Mouse (Mus musculus) testis, adult 2 months (tissue): Measurements from ENCODE around the gene Sh2b1. TPM values are rescaled to one million over a fixed set of nuclear protein-coding genes. Genes with fewer than 3 reads are reported as not detected.
"Not testable (repeated sequence)": the region's sequence is repeated elsewhere in the genome, so short reads cannot be mapped to it uniquely, and the experiment has no call there.

Experiments used
- H3K27ac ChIP-seq: fragments of 200-500 bp; 2 replicates; pipeline ENCODE4 v1.5.1; 2012; ENCODE audit warnings: low read depth, low read length; ENCODE audit not compliant: control insufficient read depth, insufficient read depth
- H3K27me3 ChIP-seq: fragments of 200-500 bp; 2 replicates; pipeline ENCODE4 v1.6.1; 2012; ENCODE audit warnings: mild to moderate bottlenecking, low read length, moderate library complexity; ENCODE audit not compliant: control insufficient read depth, insufficient read depth
- H3K36me3 ChIP-seq: fragments of 200-500 bp; 2 replicates; pipeline ENCODE4 v1.6.1; 2012; ENCODE audit warnings: mild to moderate bottlenecking, low read length; ENCODE audit not compliant: control insufficient read depth, insufficient read depth
- H3K4me1 ChIP-seq: fragments of 200-500 bp; 2 replicates; pipeline ENCODE4 v1.6.1; 2012; ENCODE audit warnings: low read length; ENCODE audit not compliant: control insufficient read depth, insufficient read depth
- H3K4me3 ChIP-seq: fragments of 200-500 bp; 2 replicates; pipeline ENCODE4 v1.5.1; 2012; ENCODE audit warnings: low read depth, mild to moderate bottlenecking, low read length, moderate library complexity, mixed read lengths; ENCODE audit not compliant: control insufficient read depth
- CTCF ChIP-seq: fragments of 200-500 bp; IDR thresholded peaks from 2 replicates; pipeline ENCODE4 v1.5.1; 2012; ENCODE audit warnings: low read depth, mild to moderate bottlenecking, inconsistent platforms, low read length, moderate library complexity; ENCODE audit not compliant: control insufficient read depth, insufficient read depth, insufficient replicate concordance
- POLR2A ChIP-seq: fragments of 200-500 bp; IDR thresholded peaks from 2 replicates; pipeline ENCODE4 v1.6.1; 2012; ENCODE audit warnings: low read depth, mild to moderate bottlenecking, inconsistent platforms, low read length, moderate library complexity; ENCODE audit not compliant: control insufficient read depth
- polyA plus RNA-seq: library from polyadenylated mRNA; depleted of rRNA; stranded (reverse); fragments of >200 nt; gene quantifications from 2 replicates; pipeline ENCODE4 v1.2.3, GENCODE M21; 2012

Gene Sh2b1
- polyA plus RNA-seq, 1 experiment: 39.2 TPM

DNA sequence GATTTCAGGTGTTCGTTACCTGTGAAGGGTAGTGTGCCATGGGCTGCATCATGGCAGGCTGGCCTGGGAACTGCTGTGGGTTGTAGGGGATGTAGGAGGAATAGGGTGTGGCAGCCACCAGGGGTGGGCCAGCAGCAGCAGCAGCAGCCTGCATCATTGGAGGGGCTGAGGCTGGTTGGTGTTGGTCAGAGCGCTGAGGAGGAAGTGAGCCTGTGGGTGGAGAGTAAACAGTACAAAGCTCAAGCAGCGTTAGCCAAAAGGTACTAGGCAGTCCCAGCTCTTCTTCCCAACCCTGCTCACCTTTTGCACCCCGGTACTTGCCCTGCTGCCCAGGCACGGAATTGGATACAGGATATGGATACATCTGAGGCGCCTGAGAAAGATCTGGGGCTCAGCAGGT is 18.9 kb upstream of the Sh2b1 start:
- H3K36me3 ChIP-seq: peaks cover 14% of the 10 kb centered on the region
- H3K27ac ChIP-seq: no peak overlapping the region
- no peaks in the 10 kb centered on the region for H3K4me1 ChIP-seq
- TF ChIP-seq POLR2A (no peak), CTCF (no peak)
- H3K4me3 ChIP-seq: no peak overlapping the region
- no peaks in the 10 kb centered on the region for H3K27me3 ChIP-seq

DNA sequence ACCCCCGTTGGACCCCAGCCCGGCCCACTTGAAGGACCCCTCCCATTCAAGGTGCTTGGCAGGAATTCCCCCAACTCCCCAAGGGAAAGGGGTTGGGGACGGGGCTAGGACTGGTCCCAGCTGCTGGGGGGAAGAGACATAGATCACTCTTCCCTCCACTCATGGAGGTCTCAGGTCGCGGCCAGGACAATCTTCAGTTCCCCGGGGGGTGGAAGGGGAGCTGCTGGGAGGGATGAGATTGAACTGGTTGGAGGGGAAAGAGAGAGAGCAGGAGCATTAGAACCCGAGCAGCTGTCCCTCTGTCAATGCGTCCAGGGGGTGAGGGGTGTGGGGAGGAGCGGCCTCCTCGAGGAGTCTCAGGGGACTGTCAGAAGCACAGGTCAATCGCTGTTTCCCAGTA is 16.7 kb upstream of the Sh2b1 start:
- TF ChIP-seq CTCF (no peak), POLR2A (no peak)
- H3K4me3 ChIP-seq: no peak overlapping the region
- no peaks in the 10 kb centered on the region for H3K27me3 ChIP-seq
- peaks cover 6% of the 10 kb centered on the region for H3K4me1 ChIP-seq
- H3K36me3 ChIP-seq: peaks cover 11% of the 10 kb centered on the region
- no peak overlapping the region for H3K27ac ChIP-seq

DNA sequence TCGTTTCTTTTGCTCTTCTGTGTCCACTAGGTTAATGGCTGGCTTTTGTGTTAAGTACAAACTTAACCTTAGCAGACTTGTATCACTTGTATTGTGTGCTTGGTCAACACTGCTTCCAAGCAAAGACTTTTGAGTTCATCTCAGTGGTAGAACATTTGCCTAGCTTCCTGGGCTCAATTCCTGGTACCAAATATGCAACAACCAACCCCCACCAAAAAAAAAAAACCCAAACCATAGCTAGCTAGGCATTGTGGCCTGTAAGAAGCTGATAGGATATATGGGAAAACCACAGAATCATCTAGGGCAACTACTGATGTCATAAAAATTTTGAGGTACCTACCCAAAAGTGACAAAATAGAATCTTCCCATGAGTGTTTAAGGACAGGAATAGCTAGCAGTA is 15.8 kb upstream of the Sh2b1 start:
- H3K27ac ChIP-seq: no peak overlapping the region
- peaks cover 7% of the 10 kb centered on the region for H3K36me3 ChIP-seq
- H3K4me3 ChIP-seq: no peak overlapping the region
- H3K4me1 ChIP-seq: peaks cover 9% of the 10 kb centered on the region
- no peak for TF ChIP-seq POLR2A
- no peak for TF ChIP-seq CTCF
- no peaks in the 10 kb centered on the region for H3K27me3 ChIP-seq

DNA sequence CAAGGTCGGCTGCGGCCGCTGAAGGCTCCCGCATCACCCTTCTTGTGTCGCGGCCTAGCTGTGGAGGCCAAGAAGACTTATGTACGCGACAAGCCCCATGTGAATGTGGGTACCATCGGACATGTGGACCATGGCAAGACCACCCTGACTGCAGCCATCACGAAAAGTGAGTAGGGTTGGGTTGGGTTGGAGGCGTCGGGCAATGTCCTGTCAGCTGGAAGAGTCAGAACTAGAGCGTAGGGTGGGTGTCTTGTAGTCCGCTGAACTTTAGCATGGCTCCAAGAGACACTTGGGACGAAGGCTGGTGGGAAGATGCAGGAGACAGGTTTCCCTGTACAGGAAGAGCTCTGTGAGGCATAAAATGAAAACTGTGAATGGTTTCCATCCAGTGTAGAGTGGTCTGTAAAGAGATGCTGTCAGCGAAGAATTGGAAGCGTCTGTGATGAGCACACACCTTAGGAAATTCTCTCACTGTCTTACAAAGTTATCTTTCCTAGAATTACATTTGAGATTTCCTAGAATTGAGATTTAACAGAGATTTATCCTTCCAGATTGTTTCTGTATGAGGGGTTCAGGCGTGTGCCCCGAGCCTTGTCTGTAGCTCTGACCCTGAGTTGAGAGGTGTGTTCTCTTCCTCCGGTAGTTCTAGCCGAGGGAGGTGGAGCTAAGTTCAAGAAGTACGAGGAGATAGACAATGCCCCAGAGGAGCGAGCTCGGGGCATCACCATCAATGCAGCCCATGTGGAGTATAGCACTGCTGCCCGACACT is 12.6 kb upstream of the Sh2b1 start:
- peak overlapping the region; percentile 96 for H3K4me3 ChIP-seq
- H3K27me3 ChIP-seq, H3K36me3 ChIP-seq, H3K4me1 ChIP-seq: not testable (repeated sequence)
- H3K27ac ChIP-seq: peak overlapping the region; percentile 73

- peak within 1 kb of the TSS; percentile 95 for H3K27ac ChIP-seq
- H3K36me3 ChIP-seq: no peaks in the 10 kb centered on the region; the same call in 1 of the 2 replicates
- no peak for TF ChIP-seq CTCF
- peak; percentile 68 for TF ChIP-seq POLR2A
- H3K4me1 ChIP-seq: peaks cover 13% of the 10 kb centered on the region
- H3K4me3 ChIP-seq: peak within 1 kb of the TSS; percentile 96
- H3K27me3 ChIP-seq: no peaks in the 10 kb centered on the region
Observed at GRCm38 (mm10) chr7:126487052-126487483, 11.8 kb upstream of the Sh2b1 start, which contains the start of gene Tufm. Tufm (plus strand) TSS chr7:126487361.

DNA sequence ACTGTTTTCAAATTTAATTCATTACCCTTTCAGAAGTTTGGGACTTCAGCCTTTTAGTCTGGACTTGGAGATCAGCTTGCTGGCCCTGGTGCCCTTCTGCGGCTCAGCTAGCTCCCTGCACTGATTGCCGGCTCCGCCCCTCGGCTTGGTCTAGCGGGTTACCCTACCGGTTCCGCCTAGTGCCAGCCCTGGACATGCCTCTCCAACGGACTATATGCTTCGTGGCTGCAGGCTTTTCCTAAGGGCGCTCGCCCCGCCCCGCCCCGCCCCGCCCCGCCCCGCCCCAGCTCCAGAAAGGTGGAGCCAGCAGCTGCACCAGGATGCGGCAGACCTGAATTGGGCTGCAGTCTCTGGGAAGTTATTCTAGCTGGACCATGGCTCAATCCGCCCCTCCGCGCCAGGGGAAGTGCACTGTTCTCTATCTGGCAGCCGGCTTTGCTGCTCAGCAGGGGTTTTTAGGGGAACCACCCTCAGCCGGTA is 7.2 kb upstream of the Sh2b1 start:
- TF ChIP-seq CTCF: no peak
- TF ChIP-seq POLR2A: peak; percentile 7; the same call in 1 of the 2 replicates
- Histone ChIP-seq H3K27me3 (no peaks in the 10 kb centered on the region), H3K27ac (peak overlapping the region; percentile 56), H3K4me3 (peak overlapping the region; percentile 61; the same call in 1 of the 2 replicates), H3K4me1 (peaks cover 7% of the 10 kb centered on the region), H3K36me3 (no peaks in the 10 kb centered on the region; the same call in 1 of the 2 replicates)

- no peak for TF ChIP-seq POLR2A
- Histone ChIP-seq H3K36me3 (no peaks in the 10 kb centered on the region; the same call in 1 of the 2 replicates), H3K27ac (no peak overlapping the region), H3K4me3 (no peak overlapping the region), H3K27me3 (no peaks in the 10 kb centered on the region), H3K4me1 (peaks cover 5% of the 10 kb centered on the region)
Observed at GRCm38 (mm10) chr7:126481699-126482098, 6.5 kb upstream of the Sh2b1 start.

DNA sequence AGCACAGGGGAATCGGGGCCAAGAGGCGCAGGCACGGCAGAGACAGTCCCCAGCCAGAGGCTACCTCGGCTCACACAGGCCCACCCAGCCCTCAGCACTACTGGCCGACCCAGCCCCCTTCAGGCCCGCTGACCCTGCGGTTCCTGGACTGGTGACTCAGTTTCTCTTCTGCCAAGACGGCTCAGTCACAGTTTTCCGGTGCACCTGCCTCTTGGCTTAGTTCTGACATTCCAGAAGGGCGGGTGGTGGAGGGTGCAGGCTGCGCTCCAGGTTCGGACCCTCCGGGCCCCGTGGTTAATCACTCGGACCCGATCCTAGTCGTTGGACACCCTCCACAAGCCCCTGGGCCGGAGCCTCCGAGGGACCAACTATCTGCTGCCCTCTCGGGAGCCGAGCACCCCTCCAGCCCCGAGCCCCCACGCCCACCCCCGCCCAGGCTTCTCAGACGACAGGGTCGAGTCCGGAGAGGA is 703 bp downstream of the Sh2b1 start:
- Histone ChIP-seq H3K4me1 (peaks cover 3% of the 10 kb centered on the region), H3K4me3 (peak overlapping the region; percentile 89), H3K27me3 (no peaks in the 10 kb centered on the region), H3K36me3 (no peaks in the 10 kb centered on the region; the same call in none of the 2 replicates), H3K27ac (peak overlapping the region; percentile 94)
- no peak for TF ChIP-seq CTCF
- TF ChIP-seq POLR2A: no peak
